Mouse (Mus musculus) gastrocnemius, postnatal 36 days (tissue): Measurements from ENCODE around the gene Peak1. TPM values are rescaled to one million over a fixed set of nuclear protein-coding genes. Genes with fewer than 3 reads are reported as not detected.
"Not testable (repeated sequence)": the region's sequence is repeated elsewhere in the genome, so short reads cannot be mapped to it uniquely, and the experiment has no call there.

Source experiments
- DNase-seq, 2 experiments: peaks; one replicate each; pipeline ENCODE4 v3.0.0; 2022
- intact Hi-C: fragments of 180-260 bp; cut with DNase I; formaldehyde crosslinking; loops from one replicate; pipeline ENCODE4 v1.15.1; 2025
- total RNA-seq, 2 experiments: library from RNA; stranded (reverse); gene quantifications; 2 replicates each; pipeline ENCODE4 v1.2.3; 2021

Peak1 gene
- total RNA-seq, 2 experiments from 2014 or later: 10.3 to 12.5 TPM

DNA sequence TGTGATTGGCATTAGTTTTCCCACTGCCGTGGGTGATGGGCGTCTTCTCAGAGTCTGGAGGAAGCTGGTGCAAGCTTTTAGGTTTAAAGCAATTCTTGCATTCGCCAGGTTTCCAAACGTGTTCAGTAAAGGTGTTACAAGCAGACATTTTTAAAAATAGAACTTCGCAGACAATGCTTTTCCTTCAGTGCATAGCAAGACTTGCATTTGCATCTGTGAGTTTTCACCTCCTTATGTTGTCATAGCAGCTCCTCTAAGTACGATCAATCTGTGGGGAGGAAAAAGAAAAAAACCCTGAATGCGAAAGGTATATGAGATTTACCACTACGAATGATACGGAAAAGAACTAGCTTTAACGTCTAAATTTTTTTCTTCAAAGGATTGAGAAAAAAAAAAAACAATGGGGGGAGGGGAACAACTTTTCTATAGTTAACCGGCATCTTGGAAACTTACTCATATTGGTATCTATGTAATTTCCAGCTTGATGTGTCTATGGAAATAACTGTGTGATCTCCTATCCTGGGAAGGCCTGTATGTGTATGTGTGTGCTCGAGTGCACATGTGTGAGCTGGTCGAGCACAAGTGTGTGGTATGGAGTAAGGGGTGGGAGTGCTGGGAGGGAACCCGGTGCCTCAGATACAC, 157.3 kb downstream of the Peak1 start:
- intact Hi-C loops: loop anchor here (5.0 kb wide), 1 partner anchor 157 kb away; the partner anchor contains the start of genes Hmg20a and Peak1
- DNase-seq: no peak

DNA sequence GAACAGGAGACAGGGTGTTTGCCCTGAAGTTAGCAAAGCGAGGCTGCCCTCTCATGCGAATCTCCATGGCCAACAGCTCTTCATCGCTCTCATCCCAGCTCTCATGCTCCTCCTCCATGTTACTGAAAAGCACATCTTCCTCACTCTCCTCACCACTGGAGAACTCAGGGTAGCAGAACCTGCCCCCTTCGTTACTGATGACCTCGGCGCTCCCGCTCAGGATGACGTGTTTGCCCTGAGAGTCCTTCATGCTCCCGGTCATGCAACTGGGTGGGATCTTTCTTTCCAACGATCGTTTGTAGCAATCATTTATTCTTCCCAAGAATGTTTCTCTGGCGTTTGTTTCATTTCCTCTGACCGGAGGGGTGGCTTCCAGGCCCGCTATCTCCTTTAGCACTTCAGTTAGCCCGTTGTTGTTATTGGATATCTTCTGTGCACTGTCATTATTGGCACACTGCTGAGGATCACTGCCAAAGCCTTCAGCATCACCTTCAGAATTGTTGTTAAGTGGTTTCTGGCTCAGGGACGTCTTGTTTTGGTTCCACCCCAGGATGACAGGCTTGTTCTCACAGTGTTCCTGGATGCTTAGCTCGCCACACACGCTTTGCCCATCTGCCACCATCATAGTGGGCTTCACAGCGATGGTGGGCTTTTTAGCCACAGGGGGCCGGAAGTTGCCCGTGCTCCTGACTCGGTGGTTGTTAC, 157.9 kb downstream of the Peak1 start:
- intact Hi-C loops: loop anchor here (5.0 kb wide), 1 partner anchor 157 kb away; the partner anchor contains the start of genes Hmg20a and Peak1
- DNase-seq: peak; percentile 8 to 24

DNA sequence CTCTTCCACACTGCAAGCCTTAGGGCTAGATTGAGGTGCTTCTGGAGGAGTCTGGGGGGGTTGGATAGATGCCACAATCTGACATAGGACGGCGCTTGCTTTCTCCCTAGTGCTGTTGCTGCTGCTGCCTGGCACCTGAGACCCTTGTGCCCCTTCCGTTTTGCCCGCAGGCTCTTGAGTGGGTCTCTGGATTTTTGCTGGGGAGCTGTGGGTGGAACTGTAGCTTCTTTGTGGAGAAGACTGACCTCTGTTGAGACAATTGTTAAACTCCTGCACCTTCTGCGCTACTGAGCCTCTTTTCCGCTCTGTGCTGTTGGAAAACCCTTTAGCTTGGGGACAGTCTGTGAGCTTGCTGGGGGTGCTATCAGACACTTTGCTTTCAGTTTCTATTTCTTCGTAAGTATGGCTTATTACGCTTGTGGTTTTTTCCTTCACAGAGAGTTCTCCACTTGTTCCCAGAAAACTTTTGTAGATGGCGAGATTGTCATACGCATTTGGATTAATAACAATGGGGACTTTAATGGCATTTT, 159.5 kb downstream of the Peak1 start:
- DNase-seq: no peak
- intact Hi-C loops: no loop called here

DNA sequence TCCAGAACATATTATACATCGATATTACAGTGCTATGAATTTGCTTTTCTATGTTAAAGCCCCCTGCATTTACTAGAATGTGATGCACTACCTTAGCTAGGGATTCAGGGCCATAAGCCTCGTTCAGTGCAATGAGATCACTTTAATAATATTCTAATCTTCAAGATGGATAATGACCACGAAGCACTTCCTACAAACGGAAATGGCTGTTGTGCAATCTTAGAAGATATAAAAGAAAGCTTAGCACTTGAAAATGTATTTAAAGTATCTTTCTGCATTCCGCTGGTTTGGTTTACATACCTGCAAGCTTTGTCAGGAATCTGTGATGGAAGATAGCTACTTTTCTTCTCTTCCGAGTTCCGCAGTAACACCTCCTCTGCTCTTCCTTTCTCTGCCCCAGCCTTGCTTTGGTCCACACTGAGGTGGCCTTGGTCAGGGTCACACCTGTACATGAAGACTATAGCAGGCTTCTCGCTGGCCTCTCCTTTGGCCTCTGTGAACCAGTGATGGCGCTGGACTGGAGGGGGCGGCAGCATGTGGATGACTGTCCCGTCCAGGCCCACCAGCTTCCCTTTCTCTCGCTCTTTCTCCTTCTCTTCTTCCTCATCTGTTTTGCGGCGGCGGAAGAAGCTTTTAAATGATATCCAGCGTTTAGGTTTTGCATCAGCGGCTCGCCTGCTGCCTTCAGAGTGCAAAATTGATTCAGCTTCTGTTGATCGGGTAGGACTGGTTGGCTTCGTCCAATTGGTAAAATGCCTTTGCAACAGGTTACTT, 160.5 kb downstream of the Peak1 start:
- DNase-seq: no peak
- intact Hi-C loops: no loop called here

DNA sequence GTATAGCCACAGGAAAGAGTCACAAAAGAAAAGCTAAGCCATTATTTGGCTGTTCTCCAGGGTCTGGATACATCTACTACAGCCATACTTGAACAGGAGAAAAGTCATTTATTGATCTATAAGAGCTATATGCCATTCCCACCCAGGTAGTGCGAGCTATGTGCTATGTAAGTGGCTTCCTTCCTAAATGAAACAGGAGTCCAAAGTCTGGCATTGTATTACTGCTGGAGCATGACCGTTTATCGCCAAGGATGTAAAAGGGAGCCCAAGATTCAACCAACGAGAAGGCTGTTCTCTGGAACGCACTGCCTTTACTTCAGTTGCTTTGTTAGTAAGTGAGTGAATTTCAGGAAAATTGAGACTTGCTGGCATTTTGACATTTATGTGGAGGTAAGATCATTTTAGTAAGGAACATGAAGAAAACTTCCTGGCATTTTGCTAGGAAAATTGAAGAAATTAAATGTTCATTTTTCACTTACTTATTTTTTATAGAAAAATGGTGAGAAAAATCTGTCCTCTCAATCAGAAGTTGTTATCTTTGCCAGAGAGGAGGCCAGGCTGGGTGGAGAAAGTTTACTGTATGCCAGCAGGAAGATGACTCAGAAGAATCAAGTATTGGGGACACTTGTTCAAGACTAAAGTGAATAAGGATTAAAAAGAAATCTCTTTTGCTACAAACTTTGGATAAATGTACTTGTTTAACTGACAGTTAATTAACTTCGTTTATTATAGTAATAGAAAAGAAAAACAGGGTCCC, 162.0 kb downstream of the Peak1 start:
- intact Hi-C loops: no loop called here

DNA sequence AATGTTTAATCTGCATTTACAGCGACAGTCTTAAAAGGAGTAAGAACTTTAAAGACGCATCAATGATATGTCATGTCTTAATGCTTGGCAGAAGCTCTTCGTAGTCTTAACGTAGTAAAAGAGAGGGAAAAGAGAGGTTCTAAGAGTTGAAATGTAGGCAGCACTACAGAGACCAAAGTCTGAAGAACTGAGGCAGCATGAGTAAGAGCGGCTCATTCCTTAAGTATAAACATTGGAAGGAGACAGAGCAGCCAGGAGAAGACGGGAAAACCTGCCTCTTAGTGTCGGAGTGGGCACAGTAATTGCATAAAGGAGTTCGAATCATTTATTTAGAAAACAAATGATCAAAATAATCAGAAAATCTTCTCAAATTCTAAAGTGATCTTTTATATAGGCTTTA, 173.5 kb downstream of the Peak1 start:
- DNase-seq: no peak
- intact Hi-C loops: no loop called here

More for the DNA sequence above, 162.0 kb downstream of the Peak1 start:
- no peak for DNase-seq

DNA sequence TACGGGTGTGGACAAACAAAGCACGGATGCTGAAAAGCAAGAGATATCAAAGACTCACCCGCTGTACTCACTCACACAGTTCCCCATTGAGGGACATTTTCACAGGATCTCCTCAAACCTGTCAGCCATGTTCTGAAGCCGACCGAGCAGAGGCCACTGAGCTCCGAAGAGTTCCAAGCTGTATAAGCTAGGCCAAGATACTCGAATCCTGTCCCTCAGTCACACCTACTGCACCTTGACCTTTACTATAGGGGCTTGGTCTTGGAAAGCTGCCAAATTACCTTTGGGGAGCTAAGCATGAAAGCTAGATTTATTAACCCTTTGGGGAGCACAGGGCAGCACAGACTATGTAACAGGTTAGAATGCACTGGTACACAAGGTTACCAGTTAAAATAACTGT, 174.0 kb downstream of the Peak1 start:
- intact Hi-C loops: no loop called here

DNA sequence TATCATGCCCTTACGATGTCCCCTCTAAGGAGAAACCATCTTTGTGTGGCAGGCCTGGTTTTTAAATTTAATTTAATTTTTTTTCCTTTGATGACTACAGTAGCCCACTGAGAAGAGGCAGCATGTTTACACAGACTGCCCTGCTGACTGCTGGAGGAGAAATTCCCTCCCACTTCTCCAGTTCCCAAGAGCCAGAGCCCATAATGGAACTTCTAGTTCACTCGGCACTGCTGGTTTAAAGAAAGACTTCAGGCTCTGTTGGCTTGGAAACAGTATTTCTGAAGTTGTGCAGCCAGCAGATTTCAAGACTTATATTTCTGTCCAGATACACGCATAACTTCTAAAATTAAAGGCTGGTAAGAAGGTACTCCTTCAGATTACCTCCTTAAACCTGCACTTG, 175.2 kb downstream of the Peak1 start:
- intact Hi-C loops: no loop called here
- DNase-seq: no peak

More for the DNA sequence above, 174.0 kb downstream of the Peak1 start:
- no peak for DNase-seq

DNA sequence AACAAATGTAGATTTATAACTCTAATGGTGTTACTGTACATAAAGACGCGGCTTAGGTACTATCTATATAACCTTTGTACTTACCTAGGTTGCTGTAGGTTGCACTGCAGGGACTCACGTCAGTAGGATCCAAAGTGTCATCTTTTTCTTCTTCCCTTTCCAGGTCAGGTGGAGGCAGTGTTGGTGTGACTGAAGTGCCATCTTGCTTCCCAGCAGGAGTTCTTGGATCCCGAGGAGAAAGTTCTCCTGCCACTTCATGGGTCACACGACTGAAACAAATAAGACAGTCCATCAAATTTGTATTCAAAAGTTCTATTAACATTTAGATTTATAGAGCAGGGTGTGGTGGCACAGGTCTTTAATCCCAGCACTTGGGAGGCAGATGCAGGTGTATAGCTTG, 176.8 kb downstream of the Peak1 start:
- intact Hi-C loops: no loop called here
- no peak for DNase-seq

DNA sequence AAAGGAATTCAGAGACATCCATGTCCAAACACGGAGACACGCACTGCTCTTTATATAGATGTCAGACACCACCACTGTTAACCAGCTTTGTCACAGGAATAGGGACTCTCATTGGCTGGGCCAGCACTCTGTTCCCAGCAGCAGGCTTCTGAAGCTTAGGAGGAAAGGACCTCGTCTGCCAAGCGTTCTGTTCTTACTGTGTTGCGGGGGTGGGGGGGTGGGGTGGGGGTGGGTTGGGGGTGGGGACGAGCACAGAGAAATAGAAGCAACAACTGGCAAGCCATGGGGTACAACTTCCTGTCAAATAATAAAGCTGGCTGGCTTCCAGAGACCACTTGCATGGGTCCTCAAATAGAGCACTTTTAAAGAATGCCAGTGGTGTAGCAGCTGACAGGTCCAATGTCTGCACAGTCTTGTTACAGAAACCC, 182.0 kb downstream of the Peak1 start:
- DNase-seq: no peak
- intact Hi-C loops: no loop called here

DNA sequence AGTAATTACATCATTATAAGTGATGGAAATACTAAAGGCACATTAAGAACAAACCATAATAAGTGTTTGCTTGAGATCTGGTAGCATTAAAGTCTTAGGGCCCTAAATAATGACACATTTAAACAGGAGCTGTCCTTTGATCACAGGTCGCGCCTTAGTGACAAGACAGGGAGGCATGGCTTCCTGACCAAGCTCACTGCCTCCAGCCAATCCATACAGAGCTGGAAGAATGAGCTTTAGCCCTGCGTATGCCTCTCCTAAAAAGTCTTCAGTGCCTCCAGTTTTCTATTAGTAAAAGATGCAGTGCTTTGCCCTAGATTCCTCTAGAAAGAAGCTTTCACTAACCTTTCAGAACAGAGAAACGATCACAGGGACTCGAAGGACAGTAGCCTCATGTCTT, 182.6 kb downstream of the Peak1 start:
- no peak for DNase-seq
- intact Hi-C loops: no loop called here

DNA sequence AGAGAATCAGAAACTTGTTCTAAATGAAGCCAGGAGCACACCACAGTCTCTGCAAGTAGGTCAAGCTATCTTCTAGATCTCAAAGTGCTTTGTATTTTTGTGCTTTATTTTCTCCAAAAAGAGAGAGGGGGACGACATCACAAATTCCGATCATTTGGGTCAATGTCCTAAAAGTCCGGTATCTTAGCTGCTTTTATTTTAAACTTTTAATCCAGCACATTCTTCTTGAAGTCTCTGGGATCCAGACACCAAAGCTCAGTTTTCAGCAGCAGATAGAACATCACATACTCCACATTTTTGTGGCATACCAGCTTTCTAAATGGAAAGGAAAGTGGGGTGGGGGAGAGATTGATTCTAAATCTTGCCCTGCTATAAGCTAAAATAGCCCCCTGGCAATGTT, 183.3 kb downstream of the Peak1 start:
- intact Hi-C loops: no loop called here
- no peak for DNase-seq

DNA sequence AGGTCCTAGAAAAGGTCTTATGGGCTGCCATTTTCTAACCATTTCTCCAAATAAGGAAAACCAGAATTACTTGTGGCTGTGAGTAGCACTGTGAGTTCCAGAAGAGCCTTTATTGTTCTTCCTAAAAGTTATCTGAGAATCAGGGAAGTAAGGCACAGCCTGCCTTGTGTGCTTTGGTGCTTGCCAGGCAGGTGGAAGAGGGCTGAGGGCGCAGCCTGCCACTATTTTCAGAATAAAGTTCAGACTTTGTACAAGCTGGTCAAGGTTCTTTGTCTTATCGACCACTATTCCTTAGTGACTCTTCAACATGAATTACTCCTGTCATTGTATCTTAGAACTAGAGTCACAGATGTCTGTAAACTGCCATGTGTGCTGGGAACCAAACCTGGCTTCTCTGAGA, 184.6 kb downstream of the Peak1 start:
- intact Hi-C loops: no loop called here
- no peak for DNase-seq

DNA sequence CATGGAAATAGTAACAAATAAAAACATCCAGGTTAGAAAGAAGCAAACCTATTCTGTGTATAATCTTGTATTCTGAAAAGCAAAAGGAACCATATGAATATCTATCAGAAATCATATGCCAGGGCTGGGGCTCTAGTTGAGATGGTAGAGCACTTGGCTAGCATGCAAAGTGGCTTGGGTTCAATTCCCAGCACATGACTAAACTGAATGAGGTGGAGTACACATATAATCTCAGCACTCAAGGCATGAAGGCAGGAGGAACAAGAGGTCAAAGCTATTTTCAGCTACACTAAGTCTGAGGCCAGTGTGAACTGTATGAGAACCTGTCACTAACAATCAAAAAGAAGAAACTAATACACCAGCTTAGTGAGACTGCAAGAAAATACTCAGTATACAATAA, 187.0 kb downstream of the Peak1 start:
- no peak for DNase-seq
- intact Hi-C loops: no loop called here

DNA sequence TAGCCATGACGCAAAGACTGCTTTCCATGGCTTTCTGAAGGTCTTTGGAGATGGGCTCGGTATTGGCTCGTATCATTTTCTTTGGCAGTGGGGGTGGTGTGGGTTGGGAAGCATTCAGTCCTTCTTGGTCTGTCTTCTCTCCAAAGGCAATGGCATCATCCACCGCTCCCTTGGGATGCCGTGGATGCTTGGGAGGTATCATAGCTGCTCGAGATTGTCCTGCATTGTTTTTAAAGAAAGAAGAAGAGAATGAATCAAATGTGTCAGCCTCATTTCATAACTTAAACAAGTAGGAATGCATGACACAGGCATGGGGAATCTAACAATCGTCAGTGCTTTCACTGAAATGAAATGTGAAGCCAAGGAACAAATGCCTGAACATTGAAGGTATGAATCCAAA, 190.2 kb downstream of the Peak1 start:
- intact Hi-C loops: no loop called here
- no peak for DNase-seq

DNA sequence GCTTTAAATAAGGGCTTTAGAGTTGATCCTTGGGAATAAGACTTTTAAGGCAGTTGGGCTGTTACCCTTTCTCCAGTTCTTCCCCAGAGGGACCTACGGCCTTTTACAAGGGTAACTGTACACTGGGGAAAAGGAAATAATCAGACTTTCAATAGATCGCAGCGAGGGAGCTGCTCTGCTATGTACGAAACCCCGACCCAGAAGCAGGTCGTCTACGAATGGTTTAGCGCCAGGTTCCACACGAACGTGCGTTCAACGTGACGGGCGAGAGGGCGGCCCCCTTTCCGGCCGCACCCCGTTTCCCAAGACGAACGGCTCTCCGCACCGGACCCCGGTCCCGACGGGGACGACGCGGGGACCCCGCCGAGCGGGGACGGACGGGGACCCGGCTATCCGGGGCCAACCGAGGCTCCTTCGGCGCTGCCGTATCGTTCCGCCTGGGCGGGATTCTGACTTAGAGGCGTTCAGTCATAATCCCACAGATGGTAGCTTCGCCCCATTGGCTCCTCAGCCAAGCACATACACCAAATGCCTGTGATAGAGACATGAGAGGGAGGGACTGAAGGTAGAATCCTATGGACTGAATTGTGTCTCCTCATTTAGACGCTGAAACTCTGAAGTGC, 194.3 kb downstream of the Peak1 start:
- intact Hi-C loops: not testable (repeated sequence)
- DNase-seq: peak; percentile 38 to 93

DNA sequence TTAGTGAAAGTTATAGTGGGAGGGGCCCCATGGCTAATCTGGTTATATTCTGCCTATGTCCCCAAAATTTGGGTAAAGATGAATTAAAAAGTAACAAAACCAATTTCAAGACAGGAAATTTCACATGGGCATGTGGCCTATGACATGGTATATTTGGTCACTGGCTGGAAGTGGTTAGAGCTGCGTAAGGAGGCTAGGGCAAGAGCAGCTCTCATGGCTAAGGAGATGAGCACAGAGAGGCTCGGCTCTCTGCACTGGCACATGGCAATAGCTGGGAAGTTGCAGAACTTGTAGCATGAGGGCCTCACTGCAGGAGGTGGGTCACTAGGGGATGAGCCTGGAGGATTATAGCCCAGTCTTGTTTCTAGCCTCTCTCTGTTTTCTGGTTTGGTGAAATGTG, 199.0 kb downstream of the Peak1 start:
- intact Hi-C loops: loop anchor here (10.0 kb wide), 1 partner anchor 196 kb away; the partner anchor contains the start of genes Hmg20a and Peak1
- DNase-seq: no peak

DNA sequence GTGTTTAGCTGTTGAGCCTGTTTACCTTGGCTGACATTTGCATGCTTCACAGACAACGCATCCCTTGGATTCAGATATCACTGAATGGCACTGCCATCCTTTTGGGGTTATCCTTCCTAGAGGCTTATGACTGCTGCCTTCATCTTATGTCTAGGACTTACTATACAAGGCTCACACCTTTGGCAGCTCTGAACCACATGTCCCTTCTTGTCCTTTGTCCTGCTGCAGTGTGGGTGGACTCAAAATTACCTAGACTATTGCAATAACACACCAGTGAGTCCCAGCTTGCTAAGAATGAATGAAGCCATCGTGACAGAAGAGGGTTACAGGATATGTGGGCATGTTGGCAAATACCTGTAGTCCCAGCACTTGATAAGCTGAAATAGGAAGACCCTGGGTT, 199.8 kb downstream of the Peak1 start:
- no peak for DNase-seq
- intact Hi-C loops: loop anchor here (10.0 kb wide), 1 partner anchor 197 kb away; the partner anchor contains the start of genes Hmg20a and Peak1

DNA sequence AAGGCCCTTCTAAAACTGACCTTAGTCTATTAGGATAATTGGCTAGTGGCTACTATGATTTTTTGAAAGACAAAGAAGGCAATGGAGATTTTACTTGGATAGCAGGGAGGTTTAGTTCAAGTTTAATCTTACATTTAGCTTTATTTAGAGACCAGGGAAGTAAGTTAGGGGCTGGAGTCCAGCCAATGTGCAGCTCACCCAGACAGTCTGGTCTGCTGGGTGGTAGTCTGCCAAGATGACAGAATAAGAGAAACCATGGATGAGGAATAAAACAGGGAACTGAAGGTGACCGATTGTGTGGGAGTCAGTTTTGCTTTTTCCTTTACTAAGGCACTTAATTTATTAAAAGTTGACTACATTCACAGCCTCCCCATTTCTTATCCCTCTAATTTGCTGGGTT, 200.5 kb downstream of the Peak1 start:
- intact Hi-C loops: loop anchor here (10.0 kb wide), 1 partner anchor 197 kb away; the partner anchor contains the start of genes Hmg20a and Peak1
- no peak for DNase-seq
